Mouse (Mus musculus): ENCODE results near the gene Gm10570.

GRCm38 (mm10) chr4:130266601-130267000 is 41.9 kb downstream of the Gm10570 start:
- no peak for TF ChIP-seq EP300 (IDR thresholded peaks at IDR 0.05; ENCODE audit: low read depth)
- no peak for TF ChIP-seq CTCF (IDR thresholded peaks at IDR 0.05; ENCODE audit: low read depth)
